Mouse (Mus musculus): ENCODE results near the gene Plekhg3. TPM values are rescaled to one million over a fixed set of nuclear protein-coding genes. Genes with fewer than 3 reads are reported as not detected.
A peak's percentile ranks its signal among the peaks of the same experiment; 100 is the strongest.

Gene Plekhg3
- polyA plus RNA-seq, 1 experiment, result 57.9 TPM

GRCm38 (mm10) chr12:76597577-76598100 lies 66.9 kb downstream of the Plekhg3 start:
- 0 out of 2 replicates have a peak overlapping the region, but pooled peaks have one; percentile 9 for H3K27ac ChIP-seq (ENCODE audit: insufficient read depth, low read depth, low read length)
- TF ChIP-seq CTCF (conservative IDR thresholded peaks at IDR 0.05; ENCODE audit: insufficient read depth, insufficient read length, low read depth, low read length) (no peak), POLR2A (IDR thresholded peaks at IDR 0.05; ENCODE audit: low read depth, low read length) (no peak)

GRCm38 (mm10) chr12:76598196-76598928 lies 67.7 kb downstream of the Plekhg3 start:
- WGBS, result 48% methylated on average over 24 of the region's 24 CpGs
- DNase-seq, result peak; percentile 82
- Histone ChIP-seq H3K27me3 (replicated peaks; ENCODE audit: control insufficient read depth, insufficient read depth, low read length) (no peaks in the 10 kb centered on the region), H3K36me3 (ENCODE audit: control insufficient read depth, insufficient read depth, low read length) (no peaks in the 10 kb centered on the region), H3K4me1 (ENCODE audit: control insufficient read depth, insufficient read depth, low read length) (peaks cover 10% of the 10 kb centered on the region), H3K4me3 (ENCODE audit: insufficient read depth, low read depth, low read length) (no peak overlapping the region), H3K27ac (ENCODE audit: insufficient read depth, low read depth, low read length) (no peak overlapping the region)
- TF ChIP-seq CTCF (conservative IDR thresholded peaks at IDR 0.05; ENCODE audit: insufficient read depth, insufficient read length, low read depth, low read length) (no peak), POLR2A (IDR thresholded peaks at IDR 0.05; ENCODE audit: low read depth, low read length) (no peak)

More at GRCm38 (mm10) chr12:76597577-76598100, 66.9 kb downstream of the Plekhg3 start:
- Histone ChIP-seq H3K27me3 (replicated peaks; ENCODE audit: control insufficient read depth, insufficient read depth, low read length) (no peaks in the 10 kb centered on the region), H3K36me3 (ENCODE audit: control insufficient read depth, insufficient read depth, low read length) (no peaks in the 10 kb centered on the region), H3K4me3 (ENCODE audit: insufficient read depth, low read depth, low read length) (no peak overlapping the region), H3K4me1 (ENCODE audit: control insufficient read depth, insufficient read depth, low read length) (peaks cover 10% of the 10 kb centered on the region)
- peak; percentile 76 for DNase-seq
- 43% methylated on average over 15 of the region's 15 CpGs for WGBS

GRCm38 (mm10) chr12:76603779-76604178 lies 73.1 kb downstream of the Plekhg3 start:
- DNase-seq, result no peak

GRCm38 (mm10) chr12:76604546-76604945 lies 73.9 kb downstream of the Plekhg3 start:
- DNase-seq, result no peak

More at GRCm38 (mm10) chr12:76603779-76604178, 73.1 kb downstream of the Plekhg3 start:
- 89% methylated on average over 9 of the region's 9 CpGs for WGBS
- TF ChIP-seq CTCF (conservative IDR thresholded peaks at IDR 0.05; ENCODE audit: insufficient read depth, insufficient read length, low read depth, low read length) (no peak), POLR2A (IDR thresholded peaks at IDR 0.05; ENCODE audit: low read depth, low read length) (no peak)
- Histone ChIP-seq H3K4me3 (ENCODE audit: insufficient read depth, low read depth, low read length) (no peak overlapping the region), H3K4me1 (ENCODE audit: control insufficient read depth, insufficient read depth, low read length) (no peaks in the 10 kb centered on the region), H3K27ac (ENCODE audit: insufficient read depth, low read depth, low read length) (no peak overlapping the region), H3K27me3 (replicated peaks; ENCODE audit: control insufficient read depth, insufficient read depth, low read length) (no peaks in the 10 kb centered on the region), H3K36me3 (ENCODE audit: control insufficient read depth, insufficient read depth, low read length) (no peaks in the 10 kb centered on the region)

GRCm38 (mm10) chr12:76605837-76606236 lies 75.1 kb downstream of the Plekhg3 start:
- TF ChIP-seq CTCF (conservative IDR thresholded peaks at IDR 0.05; ENCODE audit: insufficient read depth, insufficient read length, low read depth, low read length) (no peak), POLR2A (IDR thresholded peaks at IDR 0.05; ENCODE audit: low read depth, low read length) (no peak)
- Histone ChIP-seq H3K27me3 (replicated peaks; ENCODE audit: control insufficient read depth, insufficient read depth, low read length) (no peaks in the 10 kb centered on the region), H3K4me1 (ENCODE audit: control insufficient read depth, insufficient read depth, low read length) (no peaks in the 10 kb centered on the region), H3K4me3 (ENCODE audit: insufficient read depth, low read depth, low read length) (no peak overlapping the region), H3K36me3 (ENCODE audit: control insufficient read depth, insufficient read depth, low read length) (no peaks in the 10 kb centered on the region), H3K27ac (ENCODE audit: insufficient read depth, low read depth, low read length) (no peak overlapping the region)
- 79% methylated on average over 3 of the region's 3 CpGs for WGBS
- DNase-seq, result no peak

More at GRCm38 (mm10) chr12:76604546-76604945, 73.9 kb downstream of the Plekhg3 start:
- Histone ChIP-seq H3K36me3 (ENCODE audit: control insufficient read depth, insufficient read depth, low read length) (no peaks in the 10 kb centered on the region), H3K4me3 (ENCODE audit: insufficient read depth, low read depth, low read length) (no peak overlapping the region), H3K4me1 (ENCODE audit: control insufficient read depth, insufficient read depth, low read length) (no peaks in the 10 kb centered on the region), H3K27me3 (replicated peaks; ENCODE audit: control insufficient read depth, insufficient read depth, low read length) (no peaks in the 10 kb centered on the region), H3K27ac (ENCODE audit: insufficient read depth, low read depth, low read length) (no peak overlapping the region)
- no peak for TF ChIP-seq CTCF (conservative IDR thresholded peaks at IDR 0.05; ENCODE audit: insufficient read depth, insufficient read length, low read depth, low read length)
- no peak for TF ChIP-seq POLR2A (IDR thresholded peaks at IDR 0.05; ENCODE audit: low read depth, low read length)
- WGBS, result 73% methylated on average over 4 of the region's 4 CpGs

GRCm38 (mm10) chr12:76608241-76608640 lies 77.5 kb downstream of the Plekhg3 start:
- Histone ChIP-seq H3K27me3 (replicated peaks; ENCODE audit: control insufficient read depth, insufficient read depth, low read length) (no peaks in the 10 kb centered on the region), H3K27ac (ENCODE audit: insufficient read depth, low read depth, low read length) (no peak overlapping the region), H3K36me3 (ENCODE audit: control insufficient read depth, insufficient read depth, low read length) (no peaks in the 10 kb centered on the region), H3K4me1 (ENCODE audit: control insufficient read depth, insufficient read depth, low read length) (no peaks in the 10 kb centered on the region), H3K4me3 (ENCODE audit: insufficient read depth, low read depth, low read length) (no peak overlapping the region)
- TF ChIP-seq POLR2A (IDR thresholded peaks at IDR 0.05; ENCODE audit: low read depth, low read length), result no peak
- TF ChIP-seq CTCF (conservative IDR thresholded peaks at IDR 0.05; ENCODE audit: insufficient read depth, insufficient read length, low read depth, low read length), result no peak
- DNase-seq, result no peak
- WGBS, result 80% methylated on average over 11 of the region's 11 CpGs

- no peaks in the 10 kb centered on the region for H3K27me3 ChIP-seq (replicated peaks; ENCODE audit: control insufficient read depth, insufficient read depth, low read length)
- H3K27ac ChIP-seq (ENCODE audit: insufficient read depth, low read depth, low read length), result no peak overlapping the region
- H3K4me1 ChIP-seq (ENCODE audit: control insufficient read depth, insufficient read depth, low read length), result no peaks in the 10 kb centered on the region
- H3K36me3 ChIP-seq (ENCODE audit: control insufficient read depth, insufficient read depth, low read length), result no peaks in the 10 kb centered on the region
- WGBS, result 86% methylated on average over 15 of the region's 15 CpGs
- no peak for DNase-seq
- no peak overlapping the region for H3K4me3 ChIP-seq (ENCODE audit: insufficient read depth, low read depth, low read length)
- no peak for TF ChIP-seq CTCF (conservative IDR thresholded peaks at IDR 0.05; ENCODE audit: insufficient read depth, insufficient read length, low read depth, low read length)
- no peak for TF ChIP-seq POLR2A (IDR thresholded peaks at IDR 0.05; ENCODE audit: low read depth, low read length)
Observed at GRCm38 (mm10) chr12:76608997-76609565, 78.4 kb downstream of the Plekhg3 start.

Data from kidney, adult 2 months (tissue).